ENCODE assay signal across 18 mouse cellular contexts in genomic region chr6:30713896-30714295, GRCm38 (mm10). TPM values are rescaled to one million over a fixed set of nuclear protein-coding genes. Genes with fewer than 3 reads are reported as not detected.
DNase-seq lines count a peak whose midpoint lies in the region; ATAC-seq and TF ChIP-seq lines count a peak whose summit lies in the region.
"Had no signal": no experiment of that assay in that cellular context is flagged by ENCODE, and none has a peak within 500 bp of the region (broad histone marks: within the 10 kb centered on the region; RNA-seq: fewer than 3 reads in every experiment).

No protein-coding gene starts in this region.

- no peak for TF ChIP-seq CTCF in intestine, postnatal 0 days (IDR thresholded peaks at IDR 0.05; ENCODE audit: low read depth)

- 77% methylated on average over 11 of the region's 11 CpGs for WGBS in intestine, embryonic 14.5 days
- 80% methylated on average over 11 of the region's 11 CpGs for WGBS in intestine, postnatal 0 days
- 83% methylated on average over 11 of the region's 11 CpGs for WGBS in lung, embryonic 16.5 days
- 43% methylated on average over 11 of the region's 11 CpGs for WGBS in embryonic facial prominence, embryonic 15.5 days
- 45% methylated on average over 11 of the region's 11 CpGs for WGBS in limb, embryonic 15.5 days

- no peaks in the 10 kb centered on the region for H3K9me3 ChIP-seq in intestine, embryonic 14.5 days (ENCODE audit: control insufficient read depth, low read length)
- H3K9me3 ChIP-seq in intestine, postnatal 0 days (ENCODE audit: control insufficient read depth) = no peaks in the 10 kb centered on the region
- H3K9me3 ChIP-seq in lung, embryonic 16.5 days (ENCODE audit: control insufficient read depth, low read length) = no peaks in the 10 kb centered on the region
- H3K9me3 ChIP-seq in embryonic facial prominence, embryonic 15.5 days (replicated peaks) = no peaks in the 10 kb centered on the region
- H3K9me3 ChIP-seq in limb, embryonic 15.5 days = no peaks in the 10 kb centered on the region
- H3K9me3 ChIP-seq: forebrain, embryonic 13.5 days; liver, embryonic 15.5 days; neural tube, embryonic 15.5 days had no signal

- H3K4me3 ChIP-seq in intestine, embryonic 14.5 days (ENCODE audit: low read depth, low read length) = no peak overlapping the region
- H3K4me3 ChIP-seq in intestine, postnatal 0 days (ENCODE audit: low read depth, low read length) = no peak overlapping the region
- no peak overlapping the region for H3K4me3 ChIP-seq in lung, embryonic 16.5 days (ENCODE audit: low read length)
- no peak overlapping the region for H3K4me3 ChIP-seq in embryonic facial prominence, embryonic 15.5 days (replicated peaks)
- no peak overlapping the region for H3K4me3 ChIP-seq in limb, embryonic 15.5 days
- H3K4me3 ChIP-seq: forebrain, embryonic 13.5 days; heart, adult 2 months; layer of hippocampus, adult 2 months; liver, embryonic 15.5 days; neural tube, embryonic 15.5 days had no signal

- 0 out of 2 replicates have a peak overlapping the region, but pooled peaks have one; percentile 12 for H3K27ac ChIP-seq in intestine, embryonic 14.5 days (ENCODE audit: low read depth)
- H3K27ac ChIP-seq in intestine, postnatal 0 days (ENCODE audit: low read depth, low read length) = no peak overlapping the region
- 0 out of 2 replicates have a peak overlapping the region, but pooled peaks have one; percentile 32 for H3K27ac ChIP-seq in lung, embryonic 16.5 days (ENCODE audit: low read length)
- no peak overlapping the region for H3K27ac ChIP-seq in embryonic facial prominence, embryonic 15.5 days (replicated peaks)
- peak overlapping the region; percentile 71 for H3K27ac ChIP-seq in limb, embryonic 15.5 days
- H3K27ac ChIP-seq: forebrain, embryonic 13.5 days; heart, adult 2 months; hindbrain, embryonic 14.5 days; layer of hippocampus, adult 2 months; liver, embryonic 15.5 days; neural tube, embryonic 15.5 days had no signal

- H3K36me3 ChIP-seq in intestine, embryonic 14.5 days (ENCODE audit: control insufficient read depth, insufficient read depth, low read length) = no peaks in the 10 kb centered on the region
- no peaks in the 10 kb centered on the region for H3K36me3 ChIP-seq in intestine, postnatal 0 days (ENCODE audit: control insufficient read depth, insufficient read depth)
- H3K36me3 ChIP-seq in lung, embryonic 16.5 days (ENCODE audit: control insufficient read depth, insufficient read depth, low read length) = no peaks in the 10 kb centered on the region
- no peaks in the 10 kb centered on the region for H3K36me3 ChIP-seq in embryonic facial prominence, embryonic 15.5 days
- H3K36me3 ChIP-seq in limb, embryonic 15.5 days = no peaks in the 10 kb centered on the region
- H3K36me3 ChIP-seq: liver, embryonic 15.5 days; neural tube, embryonic 15.5 days had no signal

- H3K27me3 ChIP-seq in intestine, embryonic 14.5 days (replicated peaks; ENCODE audit: control insufficient read depth, insufficient read depth, low read length) = no peaks in the 10 kb centered on the region
- no peaks in the 10 kb centered on the region for H3K27me3 ChIP-seq in intestine, postnatal 0 days (replicated peaks; ENCODE audit: control insufficient read depth, insufficient read depth, low read length)
- no peaks in the 10 kb centered on the region for H3K27me3 ChIP-seq in lung, embryonic 16.5 days (ENCODE audit: control insufficient read depth, insufficient read depth, low read depth, low read length)
- H3K27me3 ChIP-seq in embryonic facial prominence, embryonic 15.5 days = no peaks in the 10 kb centered on the region
- no peaks in the 10 kb centered on the region for H3K27me3 ChIP-seq in limb, embryonic 15.5 days
- H3K27me3 ChIP-seq: forebrain, embryonic 13.5 days; liver, embryonic 15.5 days; neural tube, embryonic 15.5 days had no signal

- ATAC-seq in intestine, embryonic 14.5 days (replicated peaks; ENCODE audit: low FRiP score, low TSS enrichment, low read depth) = no peak
- no peak for ATAC-seq in intestine, postnatal 0 days
- no peak for ATAC-seq in lung, embryonic 16.5 days (ENCODE audit: low read depth)
- ATAC-seq in embryonic facial prominence, embryonic 15.5 days (ENCODE audit: insufficient number of reproducible peaks, low FRiP score, low TSS enrichment, low read depth) = no peak
- no peak for ATAC-seq in limb, embryonic 15.5 days (ENCODE audit: insufficient number of reproducible peaks, low FRiP score, low TSS enrichment, low read depth)
- ATAC-seq: forebrain, embryonic 13.5 days had no signal

- H3K9ac ChIP-seq in intestine, embryonic 14.5 days (ENCODE audit: low read length) = no peak overlapping the region
- no peak overlapping the region for H3K9ac ChIP-seq in intestine, postnatal 0 days (ENCODE audit: low read depth, low read length)
- no peak overlapping the region for H3K9ac ChIP-seq in lung, embryonic 16.5 days (ENCODE audit: low read length)
- no peak overlapping the region for H3K9ac ChIP-seq in embryonic facial prominence, embryonic 15.5 days
- no peak overlapping the region for H3K9ac ChIP-seq in limb, embryonic 15.5 days
- H3K9ac ChIP-seq: forebrain, embryonic 13.5 days; hindbrain, embryonic 14.5 days; liver, embryonic 15.5 days; neural tube, embryonic 15.5 days had no signal

- DNase-seq in intestine, embryonic 14.5 days (ENCODE audit: low spot score) = no peak
- no peak for DNase-seq in lung, postnatal 25 days (ENCODE audit: low spot score)
- no peak for DNase-seq in left cerebral cortex, adult 18-20 months (ENCODE audit: low spot score in 2 of 2)
- DNase-seq: adrenal gland, postnatal 14 days; cerebellum, adult 8-10 months; heart, adult 2 months; kidney, adult 11 months; right cerebral cortex, postnatal 4 days; thymus, postnatal 14 days had no signal

- peaks cover 26% of the 10 kb centered on the region for H3K4me1 ChIP-seq in intestine, embryonic 14.5 days (replicated peaks; ENCODE audit: control insufficient read depth, insufficient read depth, low read length)
- H3K4me1 ChIP-seq in intestine, postnatal 0 days (replicated peaks; ENCODE audit: control insufficient read depth, insufficient read depth, low read length) = no peaks in the 10 kb centered on the region
- H3K4me1 ChIP-seq in lung, embryonic 16.5 days (replicated peaks; ENCODE audit: control insufficient read depth, insufficient read depth, low read length) = peaks cover 14% of the 10 kb centered on the region
- peaks cover 9% of the 10 kb centered on the region for H3K4me1 ChIP-seq in embryonic facial prominence, embryonic 15.5 days
- peaks cover 46% of the 10 kb centered on the region for H3K4me1 ChIP-seq in limb, embryonic 15.5 days
- H3K4me1 ChIP-seq: liver, embryonic 15.5 days had no signal

- no peak overlapping the region for H3K4me2 ChIP-seq in intestine, embryonic 14.5 days (ENCODE audit: low read length)
- H3K4me2 ChIP-seq in intestine, postnatal 0 days (replicated peaks; ENCODE audit: low read depth) = no peak overlapping the region
- no peak overlapping the region for H3K4me2 ChIP-seq in lung, embryonic 16.5 days (ENCODE audit: low read depth, low read length)
- H3K4me2 ChIP-seq in embryonic facial prominence, embryonic 15.5 days (replicated peaks) = 0 out of 2 replicates have a peak overlapping the region, but pooled peaks have one; percentile 10
- no peak overlapping the region for H3K4me2 ChIP-seq in limb, embryonic 15.5 days
- H3K4me2 ChIP-seq: forebrain, embryonic 13.5 days; hindbrain, embryonic 14.5 days; liver, embryonic 15.5 days; neural tube, embryonic 15.5 days had no signal

RNA-seq across cellular contexts. Expression of gene Mest, which starts 9.5 kb away (rescaled TPM):
- 962 and 973 TPM in 2 replicates for polyA plus RNA-seq in intestine, embryonic 14.5 days (2014; fragmentation: Nextera tagmentation; extraction: Ambion mirVana)
- 145 and 156 TPM in 2 replicates for polyA plus RNA-seq in intestine, postnatal 0 days (2015; fragmentation: Nextera tagmentation; extraction: Ambion mirVana)
- 1,483 and 1,593 TPM in 2 replicates for polyA plus RNA-seq in lung, embryonic 16.5 days (2015; fragmentation: Nextera tagmentation; extraction: Ambion mirVana)
- polyA plus RNA-seq in embryonic facial prominence, embryonic 15.5 days (2015; fragmentation: Nextera tagmentation; extraction: Ambion mirVana) = 1,312 and 1,376 TPM in 2 replicates
- 1,721 and 1,971 TPM in 2 replicates for polyA plus RNA-seq in limb, embryonic 15.5 days (2015; fragmentation: Nextera tagmentation; extraction: Ambion mirVana)
- 100 to 1,000 TPM in 1 of 2 experiments, 10 to 100 TPM in 1; 94.5 to 106 TPM for total RNA-seq in left cerebral cortex, adult 18-20 months (2021)

RNA-seq across cellular contexts. Expression of gene Cep41, which starts 20.3 kb away (rescaled TPM):
- 10.0 and 10.3 TPM in 2 replicates for polyA plus RNA-seq in intestine, embryonic 14.5 days (2014; fragmentation: Nextera tagmentation; extraction: Ambion mirVana)
- polyA plus RNA-seq in intestine, postnatal 0 days (2015; fragmentation: Nextera tagmentation; extraction: Ambion mirVana) = 3.7 and 4.4 TPM in 2 replicates
- polyA plus RNA-seq in lung, embryonic 16.5 days (2015; fragmentation: Nextera tagmentation; extraction: Ambion mirVana) = 15.6 and 16.0 TPM in 2 replicates
- polyA plus RNA-seq in embryonic facial prominence, embryonic 15.5 days (2015; fragmentation: Nextera tagmentation; extraction: Ambion mirVana) = 30.9 and 33.1 TPM in 2 replicates
- 28.6 and 46.4 TPM in 2 replicates for polyA plus RNA-seq in limb, embryonic 15.5 days (2015; fragmentation: Nextera tagmentation; extraction: Ambion mirVana)
- 1 to 10 TPM; 6.4 to 7.0 TPM for total RNA-seq in left cerebral cortex, adult 18-20 months (2021)

Comparison
In these comparisons a context has a peak if more than half of its experiments do, and no peak if none do; other contexts are left out.
1. H3K27ac ChIP-seq: peak in intestine, embryonic 14.5 days (single experiment), lung, embryonic 16.5 days (single experiment) and limb, embryonic 15.5 days (single experiment); none in intestine, postnatal 0 days (single experiment) and embryonic facial prominence, embryonic 15.5 days (single experiment).